Mouse (Mus musculus): Measurements from ENCODE around the gene Tnrc6c.

The Tnrc6c gene

DNA sequence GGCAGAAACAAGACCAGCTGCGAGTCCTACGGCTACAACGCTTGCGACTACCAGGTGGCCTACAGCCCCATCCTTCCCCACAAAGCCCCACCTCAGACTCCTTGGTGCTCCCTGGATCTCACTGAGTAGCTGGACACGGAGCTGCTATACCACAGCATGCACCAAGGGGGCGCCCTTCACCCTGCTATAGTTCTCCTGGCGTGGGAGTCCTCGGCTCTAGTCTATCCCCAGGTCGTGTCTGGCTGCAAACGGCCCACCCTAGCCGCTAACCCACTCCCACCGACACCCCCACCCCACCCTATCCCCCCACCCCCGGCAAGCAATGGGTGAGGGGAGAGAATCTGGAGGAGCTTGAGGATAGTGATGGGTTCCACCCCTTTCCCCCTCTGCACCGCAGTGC, 136.2 kb downstream of the Tnrc6c start:
- peak; percentile 73 for DNase-seq (ENCODE audit: low read depth, low spot score)

- peak; percentile 63 for DNase-seq (ENCODE audit: low read depth, low spot score)
Observed at GRCm38 (mm10) chr11:117790703-117791440, 136.8 kb downstream of the Tnrc6c start.

DNA sequence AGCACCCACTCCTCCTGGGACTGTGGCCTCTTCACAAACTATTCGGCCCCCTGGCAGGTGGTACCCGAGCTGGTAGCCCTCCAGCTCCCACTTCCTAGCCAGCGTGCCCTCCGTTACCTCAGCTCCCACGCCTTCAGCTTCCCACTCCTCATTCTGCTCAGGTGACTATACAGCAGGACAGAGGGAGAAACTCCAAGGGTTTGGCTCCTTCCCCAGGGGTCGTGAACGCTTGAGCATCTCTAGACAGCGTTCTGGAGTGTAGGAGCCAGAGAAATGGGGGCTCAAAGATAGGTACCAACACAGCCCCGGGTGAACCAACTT, 137.3 kb downstream of the Tnrc6c start:
- DNase-seq (ENCODE audit: low read depth, low spot score), result no peak

- DNase-seq (ENCODE audit: low read depth, low spot score), result peak; percentile 94
Observed at GRCm38 (mm10) chr11:117792281-117792888, 138.3 kb downstream of the Tnrc6c start.

DNA sequence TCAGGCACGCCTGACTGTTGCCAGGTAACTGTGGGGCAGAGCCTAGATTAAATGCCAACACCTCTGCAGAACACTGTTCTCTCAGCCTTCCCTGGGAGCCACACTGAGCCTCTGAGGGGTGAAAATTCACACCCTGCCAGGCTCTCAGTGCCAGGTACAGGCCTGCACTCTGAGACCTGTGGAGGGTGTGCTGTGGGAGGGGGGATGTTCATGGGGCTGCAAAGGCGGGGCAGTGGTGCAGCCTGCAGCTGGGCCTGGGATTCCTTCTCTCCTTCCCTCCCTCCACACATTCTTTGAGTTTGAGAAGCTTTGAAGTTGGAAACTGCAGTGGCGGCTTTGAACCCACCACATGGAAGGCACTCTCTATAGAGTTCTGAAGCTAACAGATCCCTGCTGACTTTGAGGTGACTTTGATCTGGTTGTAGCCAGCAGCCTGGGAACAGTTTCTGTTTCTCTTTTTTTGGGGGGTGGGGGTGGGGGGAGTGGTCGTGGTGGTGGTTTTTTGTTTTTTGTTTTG, 140.0 kb downstream of the Tnrc6c start:
- DNase-seq (ENCODE audit: low read depth, low spot score), result no peak

- no peak for DNase-seq (ENCODE audit: low read depth, low spot score)
Observed at GRCm38 (mm10) chr11:117796954-117797353, 142.9 kb downstream of the Tnrc6c start.

- DNase-seq (ENCODE audit: low read depth, low spot score), result peak; percentile 84
Observed at GRCm38 (mm10) chr11:117797511-117798159, 143.5 kb downstream of the Tnrc6c start, which contains the start of gene 6030468B19Rik. Gene 6030468B19Rik (plus strand): TSS chr11:117797660.

DNA sequence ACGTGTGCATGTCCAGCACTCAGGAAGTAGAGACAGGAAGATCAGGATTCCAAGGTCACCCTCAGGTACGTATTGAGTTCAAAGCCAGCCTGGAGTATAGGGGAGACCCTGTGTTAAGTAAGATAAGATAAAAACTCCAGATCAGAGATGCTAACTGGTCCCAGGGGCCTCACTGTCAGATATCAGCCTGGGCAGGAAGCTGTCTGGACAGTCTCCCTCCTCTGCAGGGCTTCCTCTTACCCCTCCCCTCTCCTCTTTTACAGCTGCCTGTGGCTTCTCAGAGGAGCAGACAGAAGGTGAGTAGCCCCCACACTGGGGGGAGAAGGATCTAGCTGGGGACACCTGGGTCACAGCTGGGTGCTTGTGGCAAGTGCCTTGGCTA, 144.1 kb downstream of the Tnrc6c start:
- DNase-seq (ENCODE audit: low read depth, low spot score), result no peak

GRCm38 (mm10) chr11:117799174-117799573, 145.1 kb downstream of the Tnrc6c start:
- DNase-seq (ENCODE audit: low read depth, low spot score), result no peak

DNA sequence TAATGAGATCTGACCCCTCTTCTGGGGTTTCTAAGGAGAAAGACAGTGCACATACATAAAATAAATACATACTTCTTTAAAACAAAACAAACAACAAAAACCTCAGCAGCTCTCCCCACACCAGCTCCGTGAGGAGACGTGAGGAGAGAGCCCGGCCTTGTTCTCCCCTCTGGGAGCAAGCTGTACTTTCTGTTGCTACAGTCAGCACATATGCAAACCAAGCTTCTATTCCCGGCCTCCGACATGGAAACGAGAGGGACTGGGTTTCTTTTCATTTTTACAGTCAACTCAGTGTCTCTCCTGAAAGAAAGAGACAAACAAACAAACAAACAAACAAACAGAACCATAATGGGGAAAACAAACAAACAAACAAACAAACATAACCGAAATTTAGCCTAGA, 145.9 kb downstream of the Tnrc6c start:
- DNase-seq (ENCODE audit: low read depth, low spot score), result no peak

GRCm38 (mm10) chr11:117801650-117802049, 147.6 kb downstream of the Tnrc6c start:
- DNase-seq (ENCODE audit: low read depth, low spot score), result no peak

- DNase-seq (ENCODE audit: low read depth, low spot score), result no peak
Observed at GRCm38 (mm10) chr11:117803166-117803688, 149.1 kb downstream of the Tnrc6c start.

- no peak for DNase-seq (ENCODE audit: low read depth, low spot score)
Observed at GRCm38 (mm10) chr11:117806781-117807180, 152.7 kb downstream of the Tnrc6c start.

GRCm38 (mm10) chr11:117809407-117810311, 155.6 kb downstream of the Tnrc6c start, which contains the start of the genes Gm20708 and Syngr2:
Gene Gm20708 (plus strand): TSS chr11:117809668.
Gene Syngr2 (plus strand): TSS chr11:117809668.
- DNase-seq (ENCODE audit: low read depth, low spot score), result peak; percentile 77

- DNase-seq (ENCODE audit: low read depth, low spot score), result peak; percentile 76
Observed at GRCm38 (mm10) chr11:117810401-117811046, 156.4 kb downstream of the Tnrc6c start.

Measured in c-Kit-negative CD71-positive TER-119-positive erythroid progenitor cells, embryonic 14.5 days (primary cell).